Mouse (Mus musculus) spleen, adult 12 weeks (tissue): ENCODE measurements around the gene Ppp2r5a.

Experiments used
- DNase-seq: peaks from one replicate; pipeline ENCODE4 v3.0.0; 2022; ENCODE audit warnings: low spot score

Ppp2r5a gene

DNA sequence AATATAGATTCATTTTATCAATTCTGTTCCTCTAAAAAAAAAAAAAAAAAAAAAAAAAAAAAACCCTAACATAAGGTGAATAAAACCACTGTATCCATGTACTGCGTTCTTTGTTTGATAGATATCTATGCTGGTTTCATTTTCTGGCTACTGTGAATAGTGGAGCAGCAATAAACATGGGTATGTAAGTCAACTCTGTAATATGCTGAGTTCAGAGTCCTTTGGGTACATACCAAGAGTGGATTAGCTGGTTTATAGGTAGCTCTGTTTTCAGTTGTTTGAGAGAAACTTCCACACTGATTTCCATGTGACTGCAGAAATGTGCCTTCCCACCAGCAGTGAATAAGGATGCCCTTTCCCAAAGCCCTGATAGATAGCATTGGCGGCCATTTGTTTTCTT lies 25.0 kb downstream of the Ppp2r5a start:
- DNase-seq: no peak

DNA sequence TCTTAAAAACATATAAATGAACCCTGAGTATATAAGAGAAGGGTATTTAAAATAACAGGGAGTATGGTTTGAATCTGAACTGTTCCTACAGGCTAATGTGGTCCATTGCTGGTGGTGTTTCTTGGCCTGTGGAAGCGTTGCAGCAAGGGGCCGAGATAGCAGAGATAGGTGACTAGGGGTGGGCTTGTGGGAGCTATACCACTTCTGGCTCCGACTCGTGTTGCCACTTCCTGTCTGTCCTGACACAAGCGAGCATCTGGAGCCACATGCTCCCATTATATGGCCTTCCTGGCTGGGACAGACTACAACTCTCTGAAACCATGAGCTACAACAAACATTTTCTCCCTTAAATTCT lies 27.5 kb downstream of the Ppp2r5a start:
- DNase-seq: no peak

DNA sequence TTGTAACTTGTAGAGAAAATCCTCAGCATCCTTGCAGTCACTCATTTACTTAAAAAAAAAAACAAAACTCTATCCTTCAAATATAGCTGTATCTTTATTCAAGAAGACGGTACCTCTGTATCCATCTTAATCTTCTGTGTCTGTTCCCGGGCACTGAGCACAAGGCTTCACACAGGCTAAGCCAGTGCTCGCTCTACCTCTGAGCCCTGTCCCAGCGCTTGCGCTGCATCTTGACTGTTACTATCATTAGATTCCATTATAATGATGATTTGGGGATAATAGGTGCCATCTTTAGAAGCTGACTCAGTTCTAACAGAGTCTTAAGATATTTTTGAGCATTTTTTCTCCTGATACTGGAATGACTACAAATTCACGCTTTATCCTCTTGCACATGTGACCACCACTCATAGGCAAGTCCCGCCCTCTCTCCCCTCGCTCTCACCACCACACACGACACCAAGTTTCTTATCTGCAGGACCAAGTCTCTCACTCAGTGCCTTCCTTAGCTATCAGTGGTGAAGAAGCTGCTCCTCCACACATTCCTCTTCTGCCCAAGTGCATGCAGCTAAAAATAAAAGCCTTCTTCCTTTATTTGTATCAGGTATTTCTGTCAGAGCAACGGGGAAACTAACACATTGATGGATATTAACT lies 28.0 kb downstream of the Ppp2r5a start:
- no peak for DNase-seq

DNA sequence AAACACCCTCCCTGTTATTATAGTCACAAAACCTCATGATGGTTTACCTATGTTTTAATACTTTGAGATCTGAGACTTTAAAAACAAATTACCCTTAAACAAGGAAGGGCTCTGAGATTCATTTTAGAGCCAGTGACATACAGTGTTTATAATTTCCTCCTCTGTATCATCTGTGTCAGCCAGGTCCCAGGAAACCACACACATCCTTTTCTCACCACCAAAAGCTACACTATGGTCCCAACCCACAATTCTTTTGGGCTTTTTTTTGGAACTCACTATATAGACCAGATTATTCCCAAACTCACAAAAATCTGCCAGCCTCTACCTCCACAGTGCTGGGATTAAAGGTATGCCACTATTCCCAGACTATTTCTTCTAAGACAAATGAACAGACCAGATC lies 33.9 kb downstream of the Ppp2r5a start:
- no peak for DNase-seq

DNA sequence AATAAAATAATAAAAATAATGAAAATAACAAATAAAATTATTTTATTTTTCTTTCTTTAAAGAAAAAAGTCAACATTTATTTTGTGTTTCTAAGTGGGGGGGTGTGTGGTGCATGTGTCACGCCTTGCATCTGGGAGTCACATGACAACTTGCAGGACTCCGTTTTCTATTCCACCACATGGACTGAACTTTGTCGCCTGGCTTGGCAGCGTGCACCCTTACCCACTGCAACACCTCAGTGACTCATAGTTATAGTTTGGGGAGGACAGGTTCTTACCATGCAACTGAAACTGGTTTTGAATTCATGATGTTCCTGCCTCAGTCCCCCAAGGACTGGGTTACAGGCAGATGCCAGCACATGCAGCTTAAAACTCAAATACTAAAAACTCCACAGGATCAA lies 34.9 kb downstream of the Ppp2r5a start:
- no peak for DNase-seq

DNA sequence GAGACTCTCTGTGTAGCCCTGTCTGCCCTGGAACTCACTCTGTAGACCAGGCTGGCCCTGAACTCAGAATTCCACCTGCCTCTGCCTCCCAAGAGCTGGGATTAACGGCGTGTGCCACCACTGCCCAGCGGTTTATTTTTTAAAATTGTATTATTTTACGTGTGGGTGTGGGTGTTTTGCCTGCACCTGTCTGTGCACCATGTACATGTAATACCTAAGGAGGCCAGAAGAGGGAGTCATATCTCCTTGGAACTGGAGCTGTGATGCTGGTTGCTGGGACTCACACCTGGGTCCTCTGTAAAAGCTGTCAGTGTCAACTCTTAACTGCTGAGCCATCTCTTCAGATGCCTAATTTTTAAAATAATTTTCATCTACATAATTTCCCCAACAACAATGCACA lies 38.6 kb downstream of the Ppp2r5a start:
- DNase-seq: peak; percentile 28

DNA sequence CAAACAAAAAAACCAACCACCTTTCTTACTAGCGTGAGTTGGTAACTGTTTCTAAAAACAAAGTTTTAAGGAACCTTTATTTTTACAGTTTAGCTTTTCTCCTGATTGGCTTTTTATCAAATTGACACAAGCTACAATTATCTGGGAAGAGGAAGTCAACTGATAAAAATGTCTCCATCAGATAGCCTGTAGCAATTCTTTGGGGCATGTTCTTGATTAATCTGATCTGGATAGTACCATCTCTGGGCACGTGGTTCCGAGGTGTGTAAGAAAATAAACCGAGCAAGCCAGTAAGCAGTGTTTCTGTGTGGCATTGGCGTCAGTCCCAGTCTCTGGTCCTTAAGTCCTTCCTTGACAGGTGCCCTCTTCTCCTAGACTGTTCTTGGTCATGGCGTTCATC lies 40.7 kb downstream of the Ppp2r5a start:
- no peak for DNase-seq

DNA sequence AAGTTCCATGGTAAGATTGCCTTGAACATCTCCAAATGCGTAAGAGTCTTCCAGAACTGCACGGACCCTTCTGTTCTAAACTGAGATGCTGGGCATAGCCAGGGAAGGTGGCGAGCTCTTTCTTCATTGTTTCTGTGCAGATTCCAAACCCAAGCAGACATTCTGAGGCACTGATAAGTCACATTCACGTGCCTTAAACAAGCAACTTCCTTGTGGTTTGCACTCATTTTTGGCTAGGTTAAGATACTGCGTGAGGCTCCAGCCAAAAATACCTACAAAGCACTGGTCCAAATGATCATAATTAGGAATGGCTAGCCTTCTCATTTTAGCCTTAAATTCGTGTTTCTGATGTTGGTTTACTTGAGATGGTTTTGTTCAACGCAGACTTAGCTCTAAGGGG lies 43.6 kb downstream of the Ppp2r5a start:
- DNase-seq: no peak

DNA sequence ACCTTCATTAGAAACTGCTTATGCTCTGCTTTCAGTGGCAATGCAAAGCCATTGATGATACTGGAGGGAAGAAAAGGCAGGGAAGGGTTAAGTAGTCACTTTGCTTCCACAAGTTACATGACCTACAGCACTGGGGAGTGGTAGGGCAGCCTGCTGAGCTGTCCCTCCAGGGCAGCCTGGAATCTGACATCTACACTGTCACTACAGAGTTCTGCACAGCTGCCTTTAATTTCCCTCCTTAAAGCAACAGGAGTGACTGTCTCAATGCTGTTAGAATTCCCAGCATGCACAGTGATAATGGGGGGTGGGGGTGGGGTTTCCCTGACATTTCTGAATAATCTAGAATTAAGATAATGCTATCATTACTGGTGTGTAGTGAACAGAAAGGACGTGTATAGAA lies 46.1 kb downstream of the Ppp2r5a start:
- DNase-seq: no peak

DNA sequence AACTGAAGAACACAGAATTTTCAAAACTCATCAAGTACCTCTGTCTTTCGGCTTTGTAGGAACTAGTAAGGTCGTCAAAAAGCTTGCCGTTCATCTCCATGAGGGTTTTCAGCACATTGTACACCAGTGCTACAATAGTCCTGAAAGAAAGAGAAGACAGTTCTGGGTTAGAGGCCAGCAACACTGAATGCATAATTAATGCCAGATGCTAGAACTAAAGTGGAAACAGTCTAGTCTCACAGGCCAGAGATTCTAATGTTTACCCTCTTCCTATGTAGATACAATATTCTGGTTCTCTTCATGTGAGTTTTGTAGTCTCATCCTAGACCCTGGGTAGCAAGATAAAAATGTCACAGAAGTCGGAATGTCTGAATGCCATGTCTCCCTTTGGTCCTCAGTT lies 49.2 kb downstream of the Ppp2r5a start:
- no peak for DNase-seq

DNA sequence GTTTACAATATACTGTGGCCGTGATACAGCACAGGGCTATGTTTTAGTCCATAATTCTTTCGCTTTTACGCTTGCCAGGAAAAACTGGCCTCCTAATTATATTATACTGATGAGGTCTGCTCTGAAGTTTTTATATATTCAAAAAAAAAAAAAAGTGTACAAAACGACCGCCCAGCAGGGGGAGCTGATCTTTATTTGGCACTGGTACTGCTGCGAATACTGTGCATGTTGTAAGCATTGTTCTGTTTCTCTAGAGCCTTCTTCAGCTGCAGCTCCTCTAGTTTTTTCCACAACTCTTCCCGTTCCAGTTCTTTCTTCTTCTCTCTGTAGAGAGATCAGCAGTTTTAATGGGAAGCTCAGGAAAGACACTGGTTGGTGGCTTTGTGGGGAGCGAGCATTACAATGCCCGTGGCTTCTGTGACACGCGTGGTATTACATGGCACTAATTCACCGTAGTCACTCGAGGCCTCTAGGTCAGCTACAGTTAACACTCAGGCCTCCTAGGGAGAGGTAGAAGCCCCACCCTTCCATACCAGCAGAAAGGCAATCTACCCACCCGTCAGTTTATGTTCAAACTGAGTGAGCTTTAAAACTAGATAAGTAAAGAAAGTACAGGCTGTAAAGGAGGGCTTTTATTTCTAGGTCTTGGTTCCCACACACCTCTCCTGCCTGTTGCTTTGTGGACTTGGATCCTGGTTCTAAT lies 50.1 kb downstream of the Ppp2r5a start:
- no peak for DNase-seq

DNA sequence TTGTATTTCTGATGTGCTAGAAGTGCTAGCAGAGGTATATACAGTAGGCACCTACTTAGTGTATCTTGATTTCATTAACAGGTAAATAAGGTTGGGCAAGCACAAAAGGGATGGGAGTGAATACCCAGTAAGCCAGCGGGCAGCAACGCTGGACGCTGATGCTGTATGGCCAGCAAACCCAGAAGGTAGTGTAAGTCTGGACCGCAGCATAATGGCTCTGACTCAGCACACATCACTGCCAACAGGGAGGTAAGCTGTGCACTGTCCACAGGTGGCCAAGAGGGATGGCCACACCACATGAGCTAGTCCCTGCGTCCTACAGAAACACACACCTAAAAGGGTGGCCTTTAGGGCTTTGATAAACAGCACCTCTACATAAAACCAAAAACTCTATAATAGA lies 52.7 kb downstream of the Ppp2r5a start:
- DNase-seq: no peak

DNA sequence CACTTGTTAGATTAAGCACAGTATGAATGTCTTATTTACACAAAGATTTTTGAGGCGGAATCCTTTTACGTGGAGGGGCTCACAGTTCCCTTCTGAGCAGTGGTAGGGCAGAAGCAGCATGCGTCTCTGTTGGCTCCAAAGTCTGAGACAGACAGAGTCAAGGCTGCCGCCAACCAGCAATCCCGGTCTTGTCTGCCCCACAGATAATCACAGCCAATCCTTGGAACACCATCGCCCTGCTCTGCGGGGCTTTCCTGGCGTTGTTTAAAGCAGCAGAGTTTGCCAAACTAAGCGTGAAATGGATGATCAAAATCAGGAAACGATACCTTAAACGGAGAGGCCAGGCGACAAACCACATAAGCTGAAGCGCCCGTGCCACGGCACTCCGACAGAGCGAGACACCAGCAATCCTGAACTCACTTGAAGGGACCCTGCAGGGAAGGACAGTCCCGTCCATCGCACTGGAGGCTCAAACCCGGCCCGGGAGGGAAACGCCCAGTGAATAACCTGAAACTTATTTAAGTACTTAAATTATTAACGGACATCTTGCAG lies 53.5 kb downstream of the Ppp2r5a start:
- DNase-seq: no peak

DNA sequence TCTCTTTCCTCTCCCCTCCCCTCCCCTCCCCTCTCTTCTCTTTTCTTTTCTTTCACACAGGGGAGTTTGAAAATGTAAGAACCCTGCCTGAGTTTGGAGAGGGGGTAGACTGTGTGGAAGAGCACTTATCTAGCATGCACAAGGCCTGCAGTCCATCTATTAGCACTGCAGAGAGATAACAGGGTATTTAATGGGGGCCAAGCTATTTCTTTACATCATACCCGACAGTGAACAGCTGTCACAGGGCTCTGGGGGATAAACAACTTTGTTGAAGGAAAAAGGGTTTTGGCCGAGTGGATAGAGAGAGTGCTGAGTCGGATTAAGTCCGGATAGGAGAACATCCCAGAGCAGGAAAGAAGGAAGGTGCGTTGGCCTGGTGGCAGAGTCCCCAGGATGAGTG lies 54.1 kb downstream of the Ppp2r5a start:
- no peak for DNase-seq

DNA sequence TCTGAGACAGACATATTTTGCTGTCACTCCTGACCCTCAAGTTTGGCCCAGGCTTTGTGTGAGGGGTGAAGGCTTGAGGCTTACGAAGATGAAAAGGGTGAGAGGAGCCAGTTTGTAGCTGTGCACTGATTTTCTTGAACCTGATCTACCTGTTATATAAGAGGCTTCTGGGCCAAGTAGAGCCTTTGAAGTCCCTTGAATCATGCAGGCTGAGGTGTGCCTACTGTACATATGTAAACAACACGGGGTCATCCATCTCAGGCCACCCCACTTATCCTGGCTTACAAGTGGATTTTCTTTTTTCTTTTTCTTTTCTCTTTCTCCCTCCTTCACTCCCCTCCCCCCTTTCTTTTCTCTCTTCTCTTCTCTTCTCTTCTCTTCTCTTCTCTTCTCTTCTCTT lies 54.5 kb downstream of the Ppp2r5a start:
- DNase-seq: no peak

DNA sequence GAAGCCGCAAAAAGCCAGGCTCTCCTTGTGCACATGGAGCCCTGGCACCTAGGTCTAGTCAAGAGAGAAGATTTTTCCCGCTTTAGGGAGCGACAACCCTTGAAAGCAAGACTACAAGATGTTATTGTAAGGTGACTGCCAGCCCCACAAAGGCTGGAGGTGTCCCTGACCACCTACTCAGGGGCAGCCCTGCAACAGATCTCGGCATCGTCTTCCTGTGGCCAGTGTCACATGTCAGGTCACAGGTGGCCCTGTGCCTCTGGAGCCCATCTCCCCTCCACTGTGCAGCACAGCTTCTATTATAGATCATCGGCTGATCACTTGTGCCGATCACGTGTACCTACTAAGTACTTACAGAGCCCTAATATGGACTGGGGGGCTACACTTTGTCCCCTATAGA lies 55.5 kb downstream of the Ppp2r5a start:
- DNase-seq: no peak

DNA sequence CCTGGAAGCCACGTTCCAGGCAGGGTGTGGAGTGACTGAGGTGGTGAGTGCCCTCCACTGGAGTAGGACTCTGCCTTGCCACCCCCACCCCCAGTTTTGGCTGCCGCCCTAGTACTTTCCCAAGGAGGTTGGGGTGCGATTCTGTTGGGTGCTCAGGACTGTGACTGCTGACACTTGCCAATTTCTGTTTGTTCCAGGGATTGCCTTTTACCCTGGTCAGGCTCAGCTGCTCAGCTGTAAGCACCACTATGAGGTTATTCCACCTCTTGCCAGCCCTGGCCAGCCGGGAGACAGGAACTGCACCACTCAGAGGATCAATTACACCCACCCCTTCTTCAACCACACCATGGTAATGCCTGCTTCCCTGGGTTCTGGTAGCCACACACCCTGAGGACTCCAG lies 62.5 kb downstream of the Ppp2r5a start:
- DNase-seq: no peak

DNA sequence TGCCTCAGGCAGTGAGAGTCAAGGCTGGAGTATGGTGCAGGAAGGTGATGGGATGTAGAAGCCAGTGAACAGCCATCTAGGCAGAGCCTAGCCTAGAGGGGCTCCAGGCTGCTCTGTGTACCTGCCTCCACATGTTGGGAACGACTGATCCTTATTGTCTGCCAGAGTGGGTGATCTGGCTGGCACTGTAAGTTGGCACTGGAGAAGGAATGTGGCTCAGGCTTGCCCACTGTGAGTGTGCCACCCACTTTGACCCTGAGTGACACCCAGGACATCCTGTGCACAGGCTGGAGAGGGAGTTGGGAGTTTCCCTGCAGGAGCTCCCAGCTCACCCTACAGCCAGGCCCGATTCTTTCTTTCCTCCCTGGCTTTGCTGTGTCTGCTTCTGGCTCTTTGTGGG lies 63.2 kb downstream of the Ppp2r5a start:
- no peak for DNase-seq

DNA sequence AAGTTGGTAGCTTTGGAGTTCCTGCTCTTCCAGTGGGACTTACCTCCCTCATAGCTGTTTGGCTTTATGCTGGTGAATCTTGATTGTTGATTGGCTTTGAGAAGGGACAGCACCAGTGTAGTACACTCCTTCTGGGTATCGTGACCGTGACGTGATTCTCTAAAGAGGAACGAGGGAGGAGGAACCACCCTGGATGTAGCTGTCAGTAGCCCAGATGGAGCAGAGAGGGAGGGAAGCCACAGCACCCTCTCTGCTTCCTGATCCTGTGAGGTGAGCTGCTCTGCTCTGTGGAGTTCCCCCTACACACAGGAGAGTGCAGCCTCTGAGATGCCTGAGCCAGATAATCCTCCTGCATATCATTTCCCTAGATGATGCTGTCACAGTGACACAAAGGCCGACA lies 68.6 kb downstream of the Ppp2r5a start:
- DNase-seq: no peak

DNA sequence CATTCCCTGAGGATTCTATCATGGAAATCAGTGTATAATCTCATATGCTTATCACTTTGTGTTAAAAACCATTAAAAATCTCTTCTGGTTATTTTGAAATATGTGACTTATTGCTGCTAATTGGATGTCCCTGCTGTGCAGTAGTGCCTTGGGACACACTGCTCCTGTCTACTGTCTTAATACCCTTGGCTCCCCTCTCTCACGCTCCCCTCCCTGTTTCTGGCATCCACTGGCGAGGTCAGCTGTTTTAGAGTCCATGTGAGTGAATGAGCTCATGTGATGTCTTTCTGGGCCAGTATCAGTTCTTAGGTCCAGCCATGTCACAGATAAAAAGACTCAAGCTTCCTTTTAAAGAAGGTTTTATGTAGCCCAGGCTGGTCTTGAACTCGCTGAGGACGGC lies 72.7 kb downstream of the Ppp2r5a start:
- no peak for DNase-seq

DNA sequence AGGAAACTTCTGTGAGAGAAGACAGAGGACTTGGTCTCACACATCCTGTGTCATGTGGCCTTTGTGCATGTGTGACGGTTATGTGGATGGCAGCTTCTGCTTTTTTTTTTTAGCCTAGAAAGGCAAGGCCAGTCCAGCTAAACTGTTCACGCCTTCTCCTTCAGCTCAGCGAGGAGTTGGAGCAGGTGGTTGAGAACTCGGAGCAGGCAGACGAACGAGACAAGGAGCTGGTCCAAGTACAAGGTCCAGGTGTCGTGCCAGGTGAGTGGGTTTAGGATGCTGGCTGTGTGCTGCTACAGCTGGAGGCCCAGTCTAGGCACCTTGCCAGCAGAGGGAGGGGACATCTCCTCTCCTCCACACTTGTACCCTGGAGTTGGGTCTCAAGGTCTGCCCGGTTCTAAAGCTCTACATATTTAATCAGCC lies 75.0 kb downstream of the Ppp2r5a start:
- no peak for DNase-seq

DNA sequence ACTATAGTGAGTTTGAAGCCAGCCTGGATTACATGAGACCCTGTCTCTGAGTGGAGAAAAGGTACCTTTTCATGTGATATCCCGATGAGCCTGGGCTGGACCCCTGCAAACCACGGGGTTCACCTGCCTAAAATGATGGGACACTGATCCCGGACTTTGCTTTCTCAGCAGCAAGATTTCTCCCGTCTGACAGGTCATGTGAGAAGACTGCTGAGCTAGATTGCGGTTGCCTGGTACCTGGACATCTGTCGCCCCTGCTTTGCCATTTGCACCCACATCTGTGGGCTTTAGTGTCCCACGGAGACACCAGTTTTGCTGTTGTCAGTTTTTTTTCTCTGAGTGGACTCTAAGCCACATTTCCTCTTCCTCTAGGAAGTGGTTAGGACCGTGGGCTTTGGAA lies 75.8 kb downstream of the Ppp2r5a start:
- DNase-seq: no peak

DNA sequence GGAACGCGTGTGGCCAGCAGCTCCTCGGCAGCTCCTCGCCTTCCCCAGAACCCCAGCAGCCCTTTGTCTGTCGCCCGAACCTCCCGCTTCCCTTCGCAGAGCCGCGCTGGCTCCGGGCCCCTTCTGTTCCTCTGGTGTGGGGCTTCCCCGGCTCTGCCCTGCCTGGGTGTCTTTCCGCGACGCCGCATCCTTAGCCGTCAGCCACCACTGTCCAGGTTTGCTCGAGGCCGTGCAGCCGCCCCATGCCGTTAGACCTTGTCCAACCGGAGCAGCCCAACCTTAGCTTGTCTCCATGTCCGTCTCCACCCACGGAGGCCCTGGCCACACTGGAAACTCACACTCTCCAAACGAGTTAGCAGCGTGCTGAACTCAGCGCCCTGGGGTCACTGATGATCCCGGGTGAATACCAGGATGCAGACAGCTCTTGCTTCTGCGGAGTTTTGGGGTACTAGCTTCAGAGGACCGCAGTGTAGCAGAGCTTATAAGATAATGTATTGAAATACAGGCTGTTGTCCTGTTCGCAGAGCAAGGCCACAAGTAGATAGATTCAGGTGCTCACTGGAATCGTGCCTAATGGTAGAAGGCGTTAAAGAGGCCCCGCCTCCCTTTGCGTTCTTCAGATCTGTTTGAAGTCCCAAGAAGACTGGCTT lies 76.7 kb downstream of the Ppp2r5a start:
- peak; percentile 60 for DNase-seq
